ENCODE assay signal across 18 mouse cellular contexts in genomic region chr3:69094456-69094855, GRCm38 (mm10).
"Had no signal": no experiment of that assay in that cellular context is flagged by ENCODE, and none has a peak within 500 bp of the region (broad histone marks: within the 10 kb centered on the region; RNA-seq: fewer than 3 reads in every experiment).

No protein-coding gene starts in this region.

- H3K27ac ChIP-seq: midbrain, embryonic 10.5 days; neural tube, embryonic 13.5 days; neural tube, embryonic 15.5 days had no signal

- DNase-seq: lung, adult 18-20 months; lung, embryonic 14.5 days; lung, postnatal 10 days; lung, postnatal 4 days; midbrain, embryonic 14.5 days; retina, postnatal 1 day; right cerebral cortex, adult 18-20 months; right cerebral cortex, postnatal 25 days; right cerebral cortex, postnatal 4 days; spleen, adult 18-20 months; thymus, adult 18-20 months; thymus, postnatal 14 days; thymus, postnatal 36 days had no signal

- H3K9ac ChIP-seq: lung, embryonic 14.5 days; neural tube, embryonic 13.5 days; neural tube, embryonic 15.5 days had no signal

- ATAC-seq: midbrain, embryonic 16.5 days had no signal

- H3K9me3 ChIP-seq: midbrain, embryonic 10.5 days; neural tube, embryonic 13.5 days; neural tube, embryonic 15.5 days had no signal

- H3K4me1 ChIP-seq: midbrain, embryonic 10.5 days; neural tube, embryonic 13.5 days; neural tube, embryonic 15.5 days had no signal

- H3K4me3 ChIP-seq: midbrain, embryonic 10.5 days; myocyte; neural tube, embryonic 13.5 days; neural tube, embryonic 15.5 days had no signal

- H3K27me3 ChIP-seq: neural tube, embryonic 13.5 days; neural tube, embryonic 15.5 days had no signal

- H3K4me2 ChIP-seq: lung, embryonic 14.5 days; neural tube, embryonic 13.5 days; neural tube, embryonic 15.5 days had no signal
